Mouse (Mus musculus) E14TG2a.4 (cell line): ENCODE measurements around the gene Abl1.

ENCODE experiments used
- CTCF ChIP-seq: conservative IDR thresholded peaks from 2 replicates; pipeline ENCODE4 v1.5.1; 2014; ENCODE audit warnings: low read length
- NANOG ChIP-seq: IDR thresholded peaks from 2 replicates; pipeline ENCODE4 v1.6.1; 2014; ENCODE audit warnings: borderline replicate concordance, low read length, mixed read lengths
- POU5F1 ChIP-seq: IDR thresholded peaks from 2 replicates; pipeline ENCODE4 v1.6.1; 2014; ENCODE audit warnings: low read length, borderline replicate concordance

GRCm38 (mm10) chr2:31742134-31742533 lies 54.0 kb downstream of the Abl1 start:
- TF ChIP-seq CTCF (no peak), NANOG (no peak), POU5F1 (no peak)
